Mouse (Mus musculus): Measurements from ENCODE around the gene Spata17.

- TF ChIP-seq CTCF (conservative IDR thresholded peaks at IDR 0.05; ENCODE audit: insufficient read depth, insufficient read length, low read depth, low read length) (no peak), POLR2A (IDR thresholded peaks at IDR 0.05; ENCODE audit: low read depth, low read length) (no peak)
Observed at GRCm38 (mm10) chr1:187086027-187086426, 129.2 kb downstream of the Spata17 start.
